Comparison of ENCODE assay signal across 12 mouse cellular contexts in genomic region chr19:18909641-18910040, GRCm38 (mm10).
"Had no signal": no experiment of that assay in that cellular context is flagged by ENCODE, and none has a peak within 500 bp of the region (broad histone marks: within the 10 kb centered on the region; RNA-seq: fewer than 3 reads in every experiment).

No protein-coding gene starts in this region.

- H3K9ac ChIP-seq: limb, embryonic 13.5 days; liver, embryonic 14.5 days; midbrain, embryonic 12.5 days had no signal

- DNase-seq: kidney, postnatal 10 days; kidney, postnatal 4 days; lung, adult 18-20 months; retina, postnatal 1 day; right cerebral cortex, postnatal 4 days; spleen, adult 18-20 months; thymus, adult 18-20 months; thymus, postnatal 14 days had no signal

- H3K4me2 ChIP-seq: limb, embryonic 13.5 days; midbrain, embryonic 12.5 days had no signal

- H3K36me3 ChIP-seq: limb, embryonic 13.5 days; midbrain, embryonic 12.5 days had no signal

- H3K27ac ChIP-seq: layer of hippocampus, adult 2 months; limb, embryonic 13.5 days; liver, embryonic 14.5 days; midbrain, embryonic 12.5 days had no signal

- H3K9me3 ChIP-seq: limb, embryonic 13.5 days; midbrain, embryonic 12.5 days had no signal

- H3K4me3 ChIP-seq: layer of hippocampus, adult 2 months; limb, embryonic 13.5 days; midbrain, embryonic 12.5 days had no signal

- H3K27me3 ChIP-seq: limb, embryonic 13.5 days; midbrain, embryonic 12.5 days had no signal

- H3K4me1 ChIP-seq: limb, embryonic 13.5 days; midbrain, embryonic 12.5 days had no signal
